Mouse (Mus musculus) left cerebral cortex, postnatal 25 days (tissue): ENCODE data around the gene Gnrhr. TPM values are rescaled to one million over a fixed set of nuclear protein-coding genes. Genes with fewer than 3 reads are reported as not detected.

Experiments used
- DNase-seq, 2 experiments: peaks; one replicate each; pipeline ENCODE4 v3.0.0; 2022; ENCODE audit warnings: low spot score in 2 of 2, mixed read lengths in 1 of 2
- intact Hi-C: fragments of 180-260 bp; cut with DNase I; formaldehyde crosslinking; loops from one replicate; pipeline ENCODE4 v1.15.1; 2025
- total RNA-seq, 2 experiments: library from RNA; stranded (reverse); gene quantifications; 2 replicates each; pipeline ENCODE4 v1.2.3; 2021

The Gnrhr gene
- total RNA-seq = not detected

DNA sequence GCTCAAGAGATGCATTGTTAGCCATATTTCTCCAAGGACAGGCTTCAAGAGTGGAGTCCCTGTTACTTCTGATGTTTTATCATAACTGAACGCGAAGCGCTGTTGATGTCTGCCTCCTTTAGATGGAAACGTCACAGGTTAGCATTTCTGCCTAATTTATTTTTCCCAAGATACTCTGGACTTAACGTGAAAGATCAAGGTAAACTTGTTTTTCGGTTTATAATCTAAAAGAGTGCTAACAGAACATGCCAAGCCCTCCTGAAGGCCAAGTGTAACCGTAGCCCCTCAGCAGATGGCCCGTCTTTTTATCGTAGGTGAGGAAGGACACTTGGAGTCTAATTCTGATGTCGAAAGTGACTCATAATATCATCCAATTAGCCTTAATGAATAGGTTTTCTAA, at the start of gene Gnrhr:
Gene Gnrhr, minus strand, starts transcription at position 101 of the 400 bp plus-strand sequence.
- intact Hi-C loops = loop anchor here (10.0 kb wide), 2 partner anchors 477 to 947 kb away; partner anchors contain the start of genes Tmprss11b and Ugt2b5
- DNase-seq = no peak

- DNase-seq = peak; percentile 4 to 24
- intact Hi-C loops = no loop called here
Measured at GRCm38 (mm10) chr5:86246559-86246958, 48.9 kb upstream of the Gnrhr start.

DNA sequence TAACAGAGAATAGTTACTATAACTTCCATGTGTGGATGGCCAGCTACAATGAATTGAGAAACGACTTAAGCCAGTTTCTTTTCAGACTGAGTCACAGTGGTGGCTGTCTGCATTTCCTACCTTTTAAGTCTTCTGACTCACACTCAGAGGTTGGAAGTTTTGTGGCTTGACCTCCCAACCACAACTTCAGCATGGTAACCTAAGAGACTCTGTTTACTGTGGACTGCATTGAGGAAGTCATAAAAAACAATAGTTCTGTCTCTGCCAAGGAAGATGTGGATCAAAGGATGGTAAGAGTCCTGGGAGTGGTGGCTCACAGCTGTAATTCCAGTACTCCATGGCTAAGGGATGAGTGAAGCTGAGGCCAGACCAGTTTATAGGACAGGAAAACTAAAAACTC, 47.2 kb upstream of the Gnrhr start:
- intact Hi-C loops = no loop called here
- DNase-seq = no peak

DNA sequence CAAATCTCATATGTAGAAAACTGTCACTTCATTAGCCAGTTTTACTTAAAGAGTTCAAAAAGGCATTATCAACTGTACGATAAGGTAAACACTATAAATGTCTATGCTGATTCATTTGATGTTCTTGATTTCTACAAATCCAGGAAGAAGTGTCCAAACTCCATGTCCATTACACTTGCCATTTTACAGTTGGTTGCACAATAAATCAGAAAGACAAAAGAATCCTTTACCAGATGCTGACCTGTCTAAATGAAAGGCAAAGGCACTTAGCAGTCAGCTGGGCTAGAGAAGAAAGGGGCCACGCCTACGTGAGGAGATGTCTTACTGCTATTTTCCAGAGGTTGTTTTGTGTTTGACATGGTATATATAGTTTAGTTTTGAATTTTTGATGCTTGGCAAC, 46.6 kb upstream of the Gnrhr start:
- DNase-seq = no peak

GRCm38 (mm10) chr5:86227156-86227853, 29.6 kb upstream of the Gnrhr start:
- intact Hi-C loops = no loop called here
- DNase-seq = no peak

More for the DNA sequence above, 46.6 kb upstream of the Gnrhr start:
- intact Hi-C loops = no loop called here

GRCm38 (mm10) chr5:86191356-86191755, 6.3 kb downstream of the Gnrhr start:
- intact Hi-C loops = loop anchor here (1.0 to 10.0 kb wide), 4 partner anchors 219 to 953 kb away; partner anchors contain the start of genes Tmprss11b and Ugt2b5
- DNase-seq = peak; percentile 18 to 57

DNA sequence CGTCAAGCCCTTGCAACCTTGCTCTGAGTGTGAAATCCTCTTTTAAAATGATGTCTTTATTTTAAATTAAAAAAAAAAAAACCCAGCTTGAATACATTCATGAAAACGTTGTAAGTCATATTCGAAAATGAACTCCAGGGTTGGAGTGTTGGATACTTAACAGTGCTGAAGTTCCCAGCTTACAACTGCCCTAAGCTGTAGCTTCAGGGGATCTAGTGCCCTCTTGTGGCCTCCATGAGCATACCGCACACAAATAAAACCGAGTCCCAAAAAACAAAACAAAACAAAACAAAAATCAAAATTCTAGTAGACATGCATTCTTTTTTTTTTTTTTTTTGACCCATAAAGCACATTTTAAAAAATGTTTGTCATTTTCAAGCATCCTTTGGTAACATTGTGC, 6.9 kb downstream of the Gnrhr start:
- peak in 1 of 2 experiments; percentile 22 for DNase-seq
- intact Hi-C loops = loop anchor here (1.0 to 10.0 kb wide), 4 partner anchors 220 to 954 kb away; partner anchors contain the start of genes Tmprss11b and Ugt2b5

- intact Hi-C loops = loop anchor here (5.0 to 10.0 kb wide), 3 partner anchors 457 to 955 kb away; partner anchors contain the start of genes Tmprss11b and Ugt2b5
- no peak for DNase-seq
Measured at GRCm38 (mm10) chr5:86190290-86190689, 7.4 kb downstream of the Gnrhr start.

- no peak for DNase-seq
- intact Hi-C loops = no loop called here
Measured at GRCm38 (mm10) chr5:86187441-86187840, 10.3 kb downstream of the Gnrhr start.

- intact Hi-C loops = loop anchor here (2.0 kb wide), 1 partner anchor 631 kb away; the partner anchor contains the start of gene Ythdc1
- no peak for DNase-seq
Measured at GRCm38 (mm10) chr5:86173778-86174177, 23.9 kb downstream of the Gnrhr start.

DNA sequence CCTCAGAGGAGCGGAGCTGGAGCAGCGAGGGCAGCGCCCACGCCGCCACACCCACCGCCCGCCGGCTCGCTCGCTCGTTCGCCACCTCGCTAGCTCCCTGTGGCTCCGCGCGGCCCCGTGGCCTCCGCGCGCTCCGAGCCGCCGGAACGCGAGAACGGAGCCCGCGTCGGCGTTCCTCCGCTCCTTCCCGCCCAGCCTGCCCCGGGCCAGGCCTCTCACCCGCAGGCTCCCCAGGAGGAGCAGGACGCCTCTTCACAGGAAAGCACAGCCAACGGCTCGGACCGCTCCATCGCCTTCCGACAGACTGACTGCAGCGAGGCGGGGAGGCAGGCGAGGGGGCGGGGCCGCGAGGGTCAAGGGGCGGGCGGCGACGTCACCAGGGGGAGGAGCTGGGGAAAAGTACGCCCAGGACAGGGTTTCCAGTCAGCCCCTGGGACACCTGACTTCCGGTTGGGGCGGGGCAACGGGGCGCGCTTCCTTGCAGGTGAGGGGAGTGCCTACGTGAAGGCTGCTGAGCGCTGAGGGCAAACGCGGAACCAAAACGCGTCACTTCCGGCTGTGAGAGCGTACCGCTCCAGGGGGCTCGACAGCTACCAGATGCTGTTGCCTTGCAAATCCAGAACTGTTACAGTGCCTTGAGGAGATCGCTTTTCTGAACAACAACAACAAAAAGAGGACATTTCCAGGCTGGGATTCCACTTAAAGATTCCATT, 25.1 kb downstream of the Gnrhr start, which contains the start of gene Uba6:
Gene Uba6, minus strand, starts transcription at position 355 of the 713 bp plus-strand sequence.
- DNase-seq = peak; percentile 97 to 100
- intact Hi-C loops = loop anchor here (1.0 to 2.0 kb wide), 2 partner anchors 107 to 632 kb away; partner anchors contain the start of genes Cenpc1 and Ythdc1

- intact Hi-C loops = loop anchor here (1.0 to 2.0 kb wide), 2 partner anchors 107 to 633 kb away; partner anchors contain the start of genes Cenpc1 and Ythdc1
- DNase-seq = peak in 1 of 2 experiments; percentile 31
Measured at GRCm38 (mm10) chr5:86172088-86172448, 25.6 kb downstream of the Gnrhr start.

Other genes starting within 250 kb of the Gnrhr start
- gene Cenpc1, start 132.3 kb downstream of the Gnrhr start, total RNA-seq = 10 to 100 TPM; 20.3 to 21.8 TPM
- not detected for gene Stap1, start 126.2 kb downstream of the Gnrhr start, total RNA-seq
- gene Uba6, start 25.1 kb downstream of the Gnrhr start, total RNA-seq = 10 to 100 TPM; 23.5 to 24.7 TPM
- not detected for gene Tmprss11c, start 91.4 kb upstream of the Gnrhr start, total RNA-seq
- gene Tmprss11d, start 175.5 kb upstream of the Gnrhr start, total RNA-seq = not detected